Mouse (Mus musculus) thymus, postnatal 14 days (tissue): ENCODE data around the gene Nedd8.
A peak's percentile ranks its signal among the peaks of the same experiment; 100 is the strongest.

ENCODE experiments used
- DNase-seq: peaks from one replicate; pipeline ENCODE4 v3.0.0; 2021

Gene Nedd8

DNA sequence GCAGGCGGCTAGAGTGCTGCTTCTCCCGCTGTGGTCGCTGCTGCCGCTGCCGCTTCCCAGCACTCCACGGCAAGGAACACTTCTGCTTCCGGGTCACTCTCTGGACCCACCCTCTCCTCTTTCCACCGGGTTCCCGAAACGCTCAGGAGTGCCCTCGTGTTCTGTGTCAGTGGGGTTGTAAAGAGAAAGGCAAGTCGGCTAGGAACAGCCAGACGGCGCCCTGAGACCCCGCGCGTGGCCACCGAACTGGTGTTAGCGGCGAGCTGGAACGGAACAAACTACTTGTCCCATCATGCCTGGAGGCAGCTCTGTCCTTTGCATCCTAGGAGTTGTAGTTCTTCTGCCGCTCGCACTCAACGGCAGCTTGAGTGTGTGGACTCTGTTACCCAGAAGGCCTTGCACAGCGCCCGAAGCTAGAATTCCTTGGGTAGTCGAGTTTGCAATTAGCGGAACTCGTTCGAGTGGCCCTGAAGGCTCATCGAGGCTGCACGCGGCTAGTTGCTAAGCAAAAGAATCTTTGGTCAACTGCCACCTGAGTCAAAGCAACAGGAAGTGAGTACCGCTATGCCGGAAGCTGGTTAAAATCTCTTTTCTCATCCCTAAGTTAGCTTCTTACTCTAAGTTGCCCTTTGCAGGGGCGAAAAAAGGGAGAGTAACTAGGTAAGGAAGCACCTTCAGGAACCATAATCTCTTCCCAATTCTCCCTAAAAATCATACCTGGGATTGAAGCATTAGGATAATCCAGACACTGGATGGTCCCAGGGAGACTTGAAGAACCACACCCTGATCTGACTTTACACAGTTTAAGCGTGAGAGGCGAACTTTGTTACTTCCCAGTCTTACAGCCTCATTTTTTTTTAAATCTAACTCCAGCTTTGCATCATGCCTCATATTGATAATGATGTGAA is at the start of gene Nedd8, which contains the start of gene Gmpr2:
Nedd8 (minus strand) TSS at position 292 of the 908 bp plus-strand sequence.
Gmpr2 (plus strand) TSS at position 109 of the 908 bp plus-strand sequence.
- DNase-seq = peak; percentile 87

DNA sequence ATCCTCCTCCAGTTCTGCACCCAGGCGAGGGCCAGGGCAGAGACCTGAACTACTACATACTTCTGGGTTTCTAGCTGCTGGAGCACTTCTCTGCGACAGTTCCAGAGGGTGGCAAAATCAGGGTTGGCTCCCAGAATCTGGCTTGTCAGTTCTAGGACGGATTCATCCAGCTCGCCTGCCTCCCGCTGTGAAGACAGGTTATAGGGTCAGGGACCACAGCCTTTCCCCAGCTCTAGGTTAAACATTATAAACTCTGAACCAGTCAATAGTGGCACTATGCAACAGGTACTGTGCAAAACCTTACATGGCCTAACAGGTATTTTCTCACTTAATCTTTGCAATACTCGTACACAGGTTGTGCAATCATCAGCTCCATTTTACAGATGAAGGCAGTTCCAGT is 49.2 kb upstream of the Nedd8 start:
- no peak for DNase-seq

- no peak for DNase-seq
These were observed 48.7 kb upstream of the Nedd8 start for GRCm38 (mm10) chr14:55720666-55721065.

DNA sequence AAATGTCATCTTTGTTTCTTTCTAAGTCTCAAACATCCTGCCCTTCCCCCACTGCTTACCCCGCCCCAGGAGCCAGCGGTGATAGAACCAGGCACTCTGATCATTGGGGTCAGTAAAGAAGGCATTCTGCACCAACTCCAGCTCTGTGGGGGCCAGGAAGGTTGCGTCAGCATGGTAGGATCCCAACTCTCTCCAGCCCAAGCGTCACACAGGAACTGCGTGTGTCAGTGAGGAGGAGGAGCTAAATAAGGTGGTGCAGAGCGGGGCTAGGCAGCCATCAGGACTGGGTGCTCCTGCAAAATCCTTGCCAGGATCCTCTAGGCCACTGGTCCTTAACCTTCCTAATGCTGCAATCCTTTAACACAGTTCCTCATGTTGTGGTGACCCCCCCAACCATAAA is 47.8 kb upstream of the Nedd8 start:
- DNase-seq = no peak

DNA sequence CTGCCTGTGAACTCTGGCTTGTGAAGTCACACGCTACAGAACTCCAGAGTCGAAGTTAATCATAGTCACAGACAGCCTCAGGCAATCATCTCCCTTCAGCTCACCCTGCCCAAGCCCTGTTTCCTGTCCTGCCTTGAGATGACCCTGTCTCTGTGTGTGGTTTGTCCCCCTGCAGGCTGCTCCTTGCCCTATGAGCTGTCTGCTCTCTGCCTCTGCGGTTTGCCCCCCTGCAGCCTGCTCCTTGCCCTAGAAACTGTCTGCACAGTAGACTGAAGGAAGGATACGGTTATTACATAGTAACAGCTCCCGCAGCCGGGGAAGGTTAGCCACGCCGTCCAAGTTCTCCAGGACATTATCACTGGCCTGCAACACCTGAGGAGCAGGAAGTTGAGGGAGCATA is 45.0 kb upstream of the Nedd8 start:
- no peak for DNase-seq

DNA sequence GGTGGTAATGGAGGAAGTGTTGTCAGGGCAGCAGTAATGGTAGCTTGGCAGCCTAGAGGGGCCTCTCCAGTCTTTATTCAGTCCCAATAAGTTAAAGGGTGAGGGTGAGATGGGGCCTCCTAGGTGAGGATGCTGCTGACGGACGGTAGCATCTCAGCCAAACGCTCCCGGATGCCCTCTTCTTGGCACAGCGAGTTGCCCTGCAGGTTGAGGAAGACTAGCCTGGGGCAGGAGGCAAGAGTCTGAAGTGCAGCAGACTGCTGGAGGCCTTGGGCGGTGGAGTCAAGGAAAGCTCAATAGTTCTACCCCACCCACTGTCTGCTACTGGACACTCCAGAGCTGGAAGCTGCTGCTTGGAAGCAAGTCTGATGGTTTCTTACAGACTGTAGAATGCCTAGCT is 44.3 kb upstream of the Nedd8 start:
- no peak for DNase-seq

DNA sequence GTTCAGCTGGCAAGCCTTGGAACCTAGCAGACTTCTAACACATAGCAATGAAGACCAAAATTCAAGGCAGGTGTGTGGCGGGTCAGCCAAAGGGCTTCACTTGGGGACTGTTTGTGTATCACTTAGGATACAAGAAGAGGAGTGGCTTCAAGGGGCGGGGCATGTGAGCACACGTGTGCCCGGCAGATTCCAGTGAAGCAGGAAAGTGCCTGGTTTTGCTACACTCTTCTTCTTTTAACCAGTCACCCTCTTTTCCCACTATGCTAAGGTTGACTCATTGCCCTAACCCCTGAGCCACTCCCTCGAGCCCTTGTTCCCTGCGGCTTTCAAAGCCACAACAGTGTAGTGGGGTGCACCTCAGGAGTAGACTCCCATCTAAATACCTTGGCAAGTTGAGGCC is 43.0 kb upstream of the Nedd8 start:
- no peak for DNase-seq

DNA sequence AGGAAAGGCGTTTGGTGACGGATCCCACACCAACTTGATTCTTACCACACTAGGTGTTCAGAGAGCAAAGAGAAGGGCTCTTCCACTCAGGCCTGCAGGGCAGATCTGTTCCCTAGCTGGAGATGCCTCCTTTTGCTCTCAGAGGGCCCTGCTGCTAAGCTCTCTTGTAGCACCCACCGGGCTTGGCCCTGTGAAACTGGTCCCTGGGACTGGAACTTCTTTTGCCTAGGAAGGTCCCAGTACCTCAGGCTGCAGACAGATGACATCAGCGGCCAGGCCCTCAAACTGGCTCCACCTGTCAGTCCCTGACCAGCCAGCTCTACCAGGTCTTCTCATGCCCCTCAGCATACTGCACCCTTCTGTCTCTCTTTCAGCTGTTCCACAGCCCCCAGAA is 41.8 kb upstream of the Nedd8 start, which contains the start of gene Tgm1:
Tgm1 (minus strand) TSS at position 198 of the 394 bp plus-strand sequence.
- no peak for DNase-seq

GRCm38 (mm10) chr14:55713007-55713728 is 41.2 kb upstream of the Nedd8 start:
- DNase-seq = no peak

DNA sequence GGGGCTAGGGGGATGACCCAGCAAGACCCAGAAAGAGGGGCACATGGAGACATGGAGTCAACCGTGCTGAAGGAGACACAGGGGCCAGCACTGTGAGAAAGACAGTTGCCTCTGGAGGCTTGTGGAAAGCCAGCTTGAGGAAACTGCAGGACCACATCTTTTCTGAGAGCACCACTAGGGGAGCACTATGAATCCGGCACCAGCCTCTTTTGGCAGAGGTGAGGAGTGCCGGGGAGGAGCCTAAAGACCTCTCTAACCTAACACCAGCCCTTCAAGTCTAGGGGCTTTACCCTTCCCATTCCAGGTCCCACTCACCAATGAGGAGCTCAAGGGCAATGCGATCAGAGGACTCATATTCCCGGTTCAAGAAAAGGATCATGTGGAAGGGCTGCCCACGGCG is 39.9 kb upstream of the Nedd8 start:
- DNase-seq = no peak

- DNase-seq = no peak
These were observed 37.6 kb upstream of the Nedd8 start for GRCm38 (mm10) chr14:55709509-55709908.

- no peak for DNase-seq
These were observed 35.5 kb upstream of the Nedd8 start for GRCm38 (mm10) chr14:55707397-55707796.

DNA sequence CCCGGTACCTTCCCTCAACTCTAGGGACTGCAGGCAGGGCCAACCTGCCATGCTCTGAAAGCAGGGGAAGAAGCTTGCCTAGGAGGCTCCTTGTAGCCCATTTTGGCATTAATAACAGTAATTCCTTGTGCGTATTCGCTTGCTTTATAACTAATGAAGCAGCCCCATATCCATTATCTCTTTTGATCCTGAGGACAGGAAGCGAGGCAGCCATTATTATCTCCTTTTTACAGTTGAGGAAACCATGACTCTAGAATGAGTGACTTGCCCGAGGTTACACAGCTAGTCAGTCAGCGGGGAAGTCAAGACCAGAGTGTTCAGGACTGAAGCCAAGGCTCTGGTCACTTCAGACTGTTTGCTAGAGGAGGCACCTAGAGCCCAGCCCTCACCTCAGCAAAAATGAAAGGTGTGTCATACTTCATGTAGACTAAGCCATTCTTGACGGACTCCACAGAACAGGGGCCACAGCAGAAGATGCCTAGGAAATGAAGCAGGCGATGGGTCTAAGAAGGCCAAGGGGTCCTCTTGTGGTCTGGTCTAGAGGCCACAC is 34.2 kb upstream of the Nedd8 start:
- DNase-seq = no peak

DNA sequence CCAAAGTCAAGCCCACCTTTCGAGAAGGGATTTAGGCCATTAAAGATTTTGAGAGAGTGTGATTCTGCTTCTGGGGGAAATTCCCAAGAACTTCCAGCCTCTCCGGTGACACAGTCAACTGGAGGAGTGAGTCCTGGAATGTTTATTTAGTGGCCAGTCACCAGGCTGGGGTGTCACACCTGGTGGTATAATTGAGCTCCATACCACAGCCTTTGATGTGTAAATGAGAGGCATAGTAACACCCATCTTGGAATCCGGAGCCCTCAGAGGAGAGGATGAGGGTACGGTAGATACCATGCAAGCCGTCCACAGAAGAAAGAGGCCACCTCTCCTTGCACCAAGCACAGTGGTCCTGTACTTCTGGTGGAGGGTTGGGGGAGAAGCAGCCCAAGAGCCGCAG is 30.8 kb upstream of the Nedd8 start:
- no peak for DNase-seq

DNA sequence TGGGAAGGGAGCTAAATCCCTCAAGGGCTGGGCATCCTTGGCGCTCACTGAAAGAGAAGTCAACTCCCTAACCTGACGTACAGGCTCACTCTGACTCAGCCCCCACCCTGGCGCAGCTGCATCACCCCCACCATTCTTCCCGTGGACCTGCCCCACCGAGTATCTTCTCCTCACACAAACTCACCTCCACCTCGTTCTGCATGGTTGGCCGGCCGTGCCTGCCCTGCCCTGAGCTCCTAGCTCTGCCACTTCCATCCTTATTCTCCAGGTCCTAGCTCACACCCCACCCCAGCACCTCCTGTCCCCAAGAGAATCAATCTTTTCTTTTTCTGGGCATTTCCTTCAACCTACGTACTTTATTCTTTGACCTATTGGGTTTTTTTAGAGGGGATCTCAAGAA is 29.2 kb upstream of the Nedd8 start:
- no peak for DNase-seq

GRCm38 (mm10) chr14:55697226-55697625 is 25.3 kb upstream of the Nedd8 start:
- no peak for DNase-seq

DNA sequence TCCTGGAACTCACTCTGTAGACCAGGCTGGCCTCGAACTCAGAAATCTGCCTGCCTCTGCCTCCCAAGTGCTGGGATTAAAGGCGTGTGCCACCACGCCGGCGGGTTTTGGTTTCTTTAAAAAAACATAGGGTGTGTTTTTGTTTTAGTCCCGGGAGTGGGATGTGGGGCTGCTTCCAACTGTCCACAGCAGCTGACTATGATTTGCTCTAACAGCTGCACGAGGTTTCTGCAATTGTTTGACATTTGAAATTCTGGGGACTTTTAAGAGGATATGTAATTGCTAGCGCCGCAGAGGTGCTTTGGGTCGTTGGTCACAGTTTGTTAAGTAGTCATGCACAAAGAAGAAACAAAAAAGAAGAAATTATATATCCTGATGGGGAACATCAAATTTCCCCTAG is 17.5 kb upstream of the Nedd8 start:
- no peak for DNase-seq

- DNase-seq = no peak
These were observed 10.2 kb upstream of the Nedd8 start for GRCm38 (mm10) chr14:55682118-55682493.

GRCm38 (mm10) chr14:55681160-55682117 is 9.5 kb upstream of the Nedd8 start, which contains the start of gene Tinf2:
Gene Tinf2, minus strand, starts transcription at chr14:55681820.
- peak; percentile 94 for DNase-seq

DNA sequence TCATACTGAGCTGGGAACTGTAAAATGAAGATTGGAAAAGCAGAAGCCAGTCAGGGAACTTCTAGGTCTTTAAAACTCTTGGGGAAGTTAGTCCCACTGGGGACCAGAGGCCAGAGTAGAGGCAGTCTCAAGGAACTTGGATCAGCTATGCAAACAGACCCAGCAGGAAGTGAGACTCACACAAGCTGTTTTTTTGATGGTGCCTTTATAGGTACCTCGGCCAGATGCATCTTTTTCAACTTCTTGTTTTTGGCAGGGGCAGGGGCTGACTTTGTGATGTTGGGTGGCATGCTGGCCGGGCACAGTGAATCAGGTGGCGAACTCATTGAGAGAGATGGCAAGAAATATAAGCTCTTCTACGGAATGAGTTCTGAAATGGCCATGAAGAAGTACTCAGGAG is 5.7 kb upstream of the Nedd8 start:
- DNase-seq = no peak

DNA sequence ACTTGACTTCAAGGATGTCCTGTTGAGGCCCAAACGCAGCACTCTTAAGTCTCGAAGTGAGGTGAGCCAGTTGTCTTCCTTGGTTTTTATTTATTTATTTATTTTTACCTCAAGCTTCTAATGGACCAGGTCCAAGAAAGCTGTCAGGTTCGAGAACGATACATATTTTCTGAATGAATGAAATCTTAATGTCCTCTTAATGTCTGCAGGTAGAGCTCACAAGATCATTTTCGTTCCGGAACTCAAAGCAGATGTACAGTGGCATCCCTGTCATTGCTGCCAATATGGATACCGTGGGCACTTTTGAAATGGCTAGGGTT is 777 bp upstream of the Nedd8 start:
- no peak for DNase-seq

DNA sequence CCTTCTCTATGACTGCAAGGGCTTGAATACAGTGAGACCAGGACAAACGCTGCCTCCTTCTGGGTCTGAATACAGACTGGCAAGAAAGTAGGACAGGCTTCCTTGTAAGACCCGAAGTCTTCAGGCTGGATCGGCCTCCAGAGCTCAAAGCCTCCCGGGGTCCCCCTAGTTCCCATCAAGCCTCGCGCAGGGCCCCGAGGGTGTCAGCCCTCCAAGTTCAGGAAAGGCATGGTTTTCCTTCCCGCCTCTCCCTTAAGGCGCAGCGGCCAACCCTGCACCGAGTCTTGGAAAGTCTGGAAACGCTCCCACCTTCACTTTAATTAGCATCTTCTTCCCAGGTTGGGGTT is 465 bp downstream of the Nedd8 start:
- DNase-seq = no peak

DNA sequence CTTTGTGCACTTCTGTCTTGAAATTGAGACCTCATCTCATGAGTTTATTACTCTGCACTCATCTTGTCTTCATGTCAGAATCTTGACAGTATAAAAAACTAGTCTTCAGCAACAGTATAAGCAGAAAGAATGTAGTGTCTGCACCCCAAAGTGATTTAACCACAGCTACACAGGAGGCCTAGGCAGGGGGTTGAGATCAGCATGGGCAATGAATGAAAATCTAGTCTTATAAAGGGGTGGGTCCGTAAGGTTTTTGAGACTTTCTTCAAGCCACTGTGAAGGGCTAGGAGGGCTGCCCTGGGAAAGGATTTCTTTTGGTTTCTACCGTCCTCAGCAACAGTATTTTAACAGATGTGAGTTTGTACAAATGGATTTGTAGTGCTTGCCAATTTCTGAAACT is 11.3 kb downstream of the Nedd8 start:
- DNase-seq = no peak
